Mouse (Mus musculus) ES-E14 (cell line): ENCODE results near the gene Arhgap10. TPM values are rescaled to one million over a fixed set of nuclear protein-coding genes. Genes with fewer than 3 reads are reported as not detected.

Experiments used
- DNase-seq: peaks from one replicate; pipeline ENCODE4 v3.0.0-alpha.2; 2013; ENCODE audit warnings: low read depth, low spot score
- H3K27ac ChIP-seq: 2 replicates; pipeline ENCODE4 v1.5.1; 2012; ENCODE audit warnings: low read depth, mild to moderate bottlenecking, low read length, moderate library complexity, mixed read lengths; ENCODE audit not compliant: poor library complexity, insufficient read depth, severe bottlenecking
- H3K36me3 ChIP-seq: 2 replicates; pipeline ENCODE4 v1.6.1; 2012; ENCODE audit warnings: mild to moderate bottlenecking, low read length, moderate library complexity, mixed read lengths; ENCODE audit not compliant: control insufficient read depth, poor library complexity, insufficient read depth, severe bottlenecking
- H3K4me1 ChIP-seq, 2 experiments: fragments of 150-350 bp in 1 of 2; sonication (generic) in 1 of 2; 2 replicates each; pipeline ENCODE4 v1.6.1; 2012; ENCODE audit warnings: low read length in 2 of 2, mild to moderate bottlenecking in 1 of 2, mixed read lengths in 1 of 2; ENCODE audit not compliant: control insufficient read depth in 2 of 2, insufficient read depth in 2 of 2, poor library complexity in 1 of 2
- H3K4me3 ChIP-seq, 2 experiments: fragments of 150-350 bp in 1 of 2; sonication (generic) in 1 of 2; 2 replicates each; pipeline ENCODE4 v1.5.1; 2012; ENCODE audit warnings: low read length in 2 of 2, low read depth in 1 of 2, mild to moderate bottlenecking in 1 of 2, mixed read lengths in 1 of 2; ENCODE audit not compliant: insufficient read depth in 1 of 2, poor library complexity in 1 of 2, severe bottlenecking in 1 of 2
- H3K9ac ChIP-seq: 2 replicates; pipeline ENCODE4 v1.6.1; 2012; ENCODE audit warnings: low read depth, mild to moderate bottlenecking, low read length, mixed read lengths; ENCODE audit not compliant: poor library complexity, insufficient read depth, severe bottlenecking
- H3K9me3 ChIP-seq: fragments of 150-350 bp; sonication (generic); 2 replicates; pipeline ENCODE4 v1.6.1; 2012; ENCODE audit warnings: low read depth, mild to moderate bottlenecking, low read length; ENCODE audit not compliant: control insufficient read depth, insufficient read depth
- CHD2 ChIP-seq: IDR thresholded peaks from 2 replicates; pipeline ENCODE4 v1.6.1; 2014; ENCODE audit warnings: mild to moderate bottlenecking, low read depth, low read length, inconsistent platforms
- HCFC1 ChIP-seq: IDR thresholded peaks from 2 replicates; pipeline ENCODE4 v1.6.1; 2012; ENCODE audit warnings: low read length, inconsistent platforms, borderline replicate concordance; ENCODE audit not compliant: insufficient read depth
- MAFK ChIP-seq: IDR thresholded peaks from 2 replicates; pipeline ENCODE4 v1.6.1; 2014; ENCODE audit warnings: mild to moderate bottlenecking, low read depth, low read length, inconsistent platforms; ENCODE audit not compliant: insufficient read depth
- ZC3H11A ChIP-seq: IDR thresholded peaks from 2 replicates; pipeline ENCODE4 v1.6.1; 2012; ENCODE audit warnings: low read depth, mild to moderate bottlenecking, inconsistent platforms, low read length, borderline replicate concordance
- ZNF384 ChIP-seq: IDR thresholded peaks from 2 replicates; pipeline ENCODE4 v1.6.1; 2012; ENCODE audit warnings: low read depth, low read length, inconsistent platforms
- in situ Hi-C, 2 experiments: fragments of 600-800 bp; cut with MboI; formaldehyde crosslinking; loops; one replicate each; pipeline ENCODE4 v1.15.1; 2025; ENCODE audit warnings: low sequenced_read_pairs in 2 of 2, inconsistent platforms in 1 of 2; ENCODE audit not compliant: unreplicated experiment in 2 of 2
- total RNA-seq: library from RNA; depleted of rRNA; stranded (reverse); fragments of 300-350 nt; gene quantifications from 2 replicates; pipeline ENCODE4 v1.2.3, GENCODE M21; 2012

Gene Arhgap10
- total RNA-seq, 1 experiment, result 10.8 TPM

GRCm38 (mm10) chr8:77524906-77525305 lies 7.2 kb upstream of the Arhgap10 start:
- no peaks in the 10 kb centered on the region for H3K9me3 ChIP-seq
- in situ Hi-C loops, result no loop called here
- no peak for DNase-seq
- H3K4me1 ChIP-seq, result no peaks in the 10 kb centered on the region
- peak; percentile 39; the same call in 1 of the 2 replicates for TF ChIP-seq ZC3H11A
- no peak for TF ChIP-seq HCFC1
- TF ChIP-seq CHD2, result no peak
- H3K36me3 ChIP-seq, result no peaks in the 10 kb centered on the region; the same call in 1 of the 2 replicates
- no peak overlapping the region for H3K4me3 ChIP-seq
- H3K27ac ChIP-seq, result no peak overlapping the region
- no peak overlapping the region for H3K9ac ChIP-seq

GRCm38 (mm10) chr8:77524018-77524615 lies 6.4 kb upstream of the Arhgap10 start:
- no peak for DNase-seq
- Histone ChIP-seq H3K27ac (no peak overlapping the region), H3K4me1 (peaks cover 0 to 1% of the 10 kb centered on the region in 2 experiments; a peak in 1 of 4 replicates), H3K9me3 (no peaks in the 10 kb centered on the region), H3K36me3 (no peaks in the 10 kb centered on the region; the same call in 1 of the 2 replicates), H3K4me3 (no peak overlapping the region), H3K9ac (no peak overlapping the region)
- TF ChIP-seq ZC3H11A (no peak), MAFK (no peak)
- in situ Hi-C loops, result no loop called here

- no peak for DNase-seq
- TF ChIP-seq HCFC1 (no peak), MAFK (no peak), CHD2 (no peak), ZNF384 (no peak), ZC3H11A (no peak)
- Histone ChIP-seq H3K36me3 (no peaks in the 10 kb centered on the region; the same call in 1 of the 2 replicates), H3K9ac (no peak overlapping the region), H3K4me1 (peaks cover 0 to 2% of the 10 kb centered on the region in 2 experiments; a peak in 1 of 4 replicates), H3K9me3 (no peaks in the 10 kb centered on the region), H3K4me3 (no peak overlapping the region), H3K27ac (no peak overlapping the region)
- in situ Hi-C loops, result no loop called here
Observed at GRCm38 (mm10) chr8:77522984-77523383, 5.2 kb upstream of the Arhgap10 start.

- in situ Hi-C loops, result no loop called here
- Histone ChIP-seq H3K9me3 (no peaks in the 10 kb centered on the region), H3K4me1 (peaks cover 0 to 5% of the 10 kb centered on the region in 2 experiments; a peak in 1 of 4 replicates), H3K4me3 (no peak overlapping the region), H3K27ac (no peak overlapping the region), H3K36me3 (no peaks in the 10 kb centered on the region; the same call in 1 of the 2 replicates), H3K9ac (no peak overlapping the region)
- no peak for DNase-seq
- no peak for TF ChIP-seq ZC3H11A
- no peak for TF ChIP-seq ZNF384
- no peak for TF ChIP-seq HCFC1
- TF ChIP-seq MAFK, result no peak
- no peak for TF ChIP-seq CHD2
Observed at GRCm38 (mm10) chr8:77521028-77521785, 3.5 kb upstream of the Arhgap10 start.
